Mouse (Mus musculus) liver, postnatal 0 days (tissue): ENCODE measurements around the gene Mus81.

Experiments
- CTCF ChIP-seq: sonication (generic); IDR thresholded peaks from 2 replicates; pipeline ENCODE4 v1.5.1; 2016; ENCODE audit warnings: antibody characterized with exemption, low read depth
- EP300 ChIP-seq: IDR thresholded peaks from 2 replicates; pipeline ENCODE4 v1.6.1; 2016; ENCODE audit warnings: antibody characterized with exemption, low read depth, mild to moderate bottlenecking

- TF ChIP-seq EP300 (no peak), CTCF (no peak)
Observed at GRCm38 (mm10) chr19:5486286-5486685, 1.9 kb downstream of the Mus81 start.
